Mouse (Mus musculus) forebrain, postnatal 0 days (tissue): ENCODE measurements at regions not wholly inside any gene's neighbourhood (a gene's known extent, or its start where the extent isn't known, plus 50 kb on each side); places are given as distances from the start of the nearest gene placed in this dataset.
"Not testable (repeated sequence)": the region's sequence is repeated elsewhere in the genome, so short reads cannot be mapped to it uniquely, and the experiment has no call there.

ENCODE experiments used
- ATAC-seq: fragments of 200-750 bp; cut with Nextera tagmentation; 2 replicates; pipeline ENCODE4 v1.8.0; 2017; ENCODE audit warnings: mild to moderate bottlenecking, moderate library complexity
- DNase-seq: peaks from one replicate; pipeline ENCODE4 v3.0.0-alpha.2; 2015
- H3K27ac ChIP-seq: fragments of 300-500 bp; sonication (generic); 2 replicates; pipeline ENCODE4 v1.5.1; 2014; ENCODE audit warnings: low read depth, mild to moderate bottlenecking, antibody characterized with exemption, low read length, moderate library complexity, mixed read lengths
- H3K27me3 ChIP-seq: fragments of 300-500 bp; sonication (generic); 2 replicates; pipeline ENCODE4 v1.6.1; 2014; ENCODE audit warnings: mild to moderate bottlenecking, low read length, mixed read lengths; ENCODE audit not compliant: insufficient read depth
- H3K36me3 ChIP-seq: fragments of 300-500 bp; sonication (generic); 2 replicates; pipeline ENCODE4 v1.6.1; 2014; ENCODE audit warnings: mild to moderate bottlenecking, moderate library complexity; ENCODE audit not compliant: insufficient read depth
- H3K4me1 ChIP-seq: fragments of 300-500 bp; sonication (generic); 2 replicates; pipeline ENCODE4 v1.6.1; 2014; ENCODE audit warnings: antibody characterized with exemption; ENCODE audit not compliant: insufficient read depth
- H3K4me2 ChIP-seq: fragments of 300-500 bp; sonication (generic); 2 replicates; pipeline ENCODE4 v1.6.1; 2014; ENCODE audit warnings: low read depth, mild to moderate bottlenecking, moderate library complexity
- H3K4me3 ChIP-seq: fragments of 300-500 bp; sonication (generic); 2 replicates; pipeline ENCODE4 v1.5.1; 2014; ENCODE audit warnings: low read depth, low read length, mixed read lengths
- H3K9ac ChIP-seq: fragments of 300-500 bp; sonication (generic); 2 replicates; pipeline ENCODE4 v1.6.1; 2014; ENCODE audit warnings: mild to moderate bottlenecking
- H3K9me3 ChIP-seq: fragments of 300-500 bp; sonication (generic); 2 replicates; pipeline ENCODE4 v1.6.1; 2016; ENCODE audit warnings: low read length
- CTCF ChIP-seq: sonication (generic); IDR thresholded peaks from 2 replicates; pipeline ENCODE4 v1.5.1; 2016; ENCODE audit warnings: antibody characterized with exemption, control low read depth, low read depth
- WGBS: fragments of 180-500 bp; shearing (Covaris S2); extraction: QIAGEN DNeasy Blood & Tissue Kit; methylation state at CpG from one replicate; pipeline ENCODE4 v1.1.7; 2014; 5-methylcytosine and 5-hydroxymethylcytosine counted together

- no peak for TF ChIP-seq CTCF
- 58% methylated on average over 4 of the region's 4 CpGs for WGBS
- Histone ChIP-seq H3K4me2 (no peak overlapping the region), H3K27ac (no peak overlapping the region), H3K9me3 (no peaks in the 10 kb centered on the region), H3K9ac (no peak overlapping the region), H3K36me3 (no peaks in the 10 kb centered on the region), H3K4me3 (no peak overlapping the region), H3K27me3 (no peaks in the 10 kb centered on the region), H3K4me1 (no peaks in the 10 kb centered on the region)
- ATAC-seq (no peak), DNase-seq (peak; percentile 64)
These were observed 785.6 kb upstream of the Sox9 start for GRCm38 (mm10) chr11:111996395-111996794.

- not testable (repeated sequence) for H3K9me3 ChIP-seq, H3K36me3 ChIP-seq, H3K9ac ChIP-seq, H3K27me3 ChIP-seq, H3K4me2 ChIP-seq, H3K27ac ChIP-seq, DNase-seq, H3K4me3 ChIP-seq, H3K4me1 ChIP-seq
- no CpG with 5 or more reads among the region's 2 CpGs for WGBS
- peak; percentile 53; the same call in 1 of the 2 replicates for ATAC-seq
These were observed 771.2 kb upstream of the Sox9 start for GRCm38 (mm10) chr11:112010848-112011247.

GRCm38 (mm10) chr11:112017906-112018305 is 764.1 kb upstream of the Sox9 start:
- H3K27me3 ChIP-seq = no peaks in the 10 kb centered on the region
- no peak overlapping the region for H3K4me3 ChIP-seq
- no peak overlapping the region for H3K9ac ChIP-seq
- H3K9me3 ChIP-seq = no peaks in the 10 kb centered on the region
- no peaks in the 10 kb centered on the region for H3K4me1 ChIP-seq
- WGBS = 95% methylated on average over 3 of the region's 3 CpGs
- H3K36me3 ChIP-seq = no peaks in the 10 kb centered on the region
- H3K27ac ChIP-seq = no peak overlapping the region
- no peak for ATAC-seq
- TF ChIP-seq CTCF = no peak
- H3K4me2 ChIP-seq = no peak overlapping the region
- DNase-seq = no peak

GRCm38 (mm10) chr11:112028031-112028430 is 754.0 kb upstream of the Sox9 start:
- DNase-seq (no peak), ATAC-seq (no peak)
- Histone ChIP-seq H3K9me3 (no peaks in the 10 kb centered on the region), H3K4me3 (no peak overlapping the region), H3K36me3 (no peaks in the 10 kb centered on the region), H3K27me3 (no peaks in the 10 kb centered on the region), H3K27ac (no peak overlapping the region), H3K4me2 (no peak overlapping the region), H3K4me1 (no peaks in the 10 kb centered on the region), H3K9ac (no peak overlapping the region)
- no peak for TF ChIP-seq CTCF
- 91% methylated on average over 5 of the region's 5 CpGs for WGBS

GRCm38 (mm10) chr11:112038741-112039140 is 743.3 kb upstream of the Sox9 start:
- no peaks in the 10 kb centered on the region for H3K4me1 ChIP-seq
- no peaks in the 10 kb centered on the region for H3K9me3 ChIP-seq
- H3K27me3 ChIP-seq = no peaks in the 10 kb centered on the region
- H3K4me2 ChIP-seq = no peak overlapping the region
- DNase-seq (no peak), ATAC-seq (no peak)
- no peak for TF ChIP-seq CTCF
- no peak overlapping the region for H3K27ac ChIP-seq
- 97% methylated on average over 11 of the region's 11 CpGs for WGBS
- no peak overlapping the region for H3K9ac ChIP-seq
- no peak overlapping the region for H3K4me3 ChIP-seq
- H3K36me3 ChIP-seq = no peaks in the 10 kb centered on the region

- Histone ChIP-seq H3K36me3 (no peaks in the 10 kb centered on the region), H3K4me1 (no peaks in the 10 kb centered on the region), H3K27ac (no peak overlapping the region), H3K9me3 (no peaks in the 10 kb centered on the region), H3K4me2 (no peak overlapping the region), H3K27me3 (no peaks in the 10 kb centered on the region), H3K9ac (no peak overlapping the region), H3K4me3 (no peak overlapping the region)
- no peak for DNase-seq
- no peak for TF ChIP-seq CTCF
- ATAC-seq = no peak
- 14% methylated on average over 5 of the region's 5 CpGs for WGBS
These were observed 737.6 kb upstream of the Sox9 start for GRCm38 (mm10) chr11:112044455-112044854.

- no peak overlapping the region for H3K27ac ChIP-seq
- no peaks in the 10 kb centered on the region for H3K4me1 ChIP-seq
- DNase-seq (no peak), ATAC-seq (no peak)
- WGBS = 95% methylated on average over 2 of the region's 2 CpGs
- no peaks in the 10 kb centered on the region for H3K9me3 ChIP-seq
- H3K4me2 ChIP-seq = no peak overlapping the region
- H3K4me3 ChIP-seq = no peak overlapping the region
- H3K36me3 ChIP-seq = no peaks in the 10 kb centered on the region
- H3K9ac ChIP-seq = no peak overlapping the region
- no peak for TF ChIP-seq CTCF
- H3K27me3 ChIP-seq = no peaks in the 10 kb centered on the region
These were observed 736.7 kb upstream of the Sox9 start for GRCm38 (mm10) chr11:112045353-112045752.

- Histone ChIP-seq H3K4me2 (no peak overlapping the region), H3K27me3 (no peaks in the 10 kb centered on the region), H3K9ac (no peak overlapping the region), H3K4me3 (no peak overlapping the region), H3K9me3 (no peaks in the 10 kb centered on the region), H3K4me1 (no peaks in the 10 kb centered on the region; the same call in 1 of the 2 replicates), H3K36me3 (no peaks in the 10 kb centered on the region), H3K27ac (no peak overlapping the region)
- no peak for TF ChIP-seq CTCF
- no peak for ATAC-seq
- DNase-seq = no peak
- 13% methylated on average over 7 of the region's 7 CpGs for WGBS
These were observed 731.7 kb upstream of the Sox9 start for GRCm38 (mm10) chr11:112050362-112050761.
